Mouse (Mus musculus): ENCODE data around the gene Chn1.

DNA sequence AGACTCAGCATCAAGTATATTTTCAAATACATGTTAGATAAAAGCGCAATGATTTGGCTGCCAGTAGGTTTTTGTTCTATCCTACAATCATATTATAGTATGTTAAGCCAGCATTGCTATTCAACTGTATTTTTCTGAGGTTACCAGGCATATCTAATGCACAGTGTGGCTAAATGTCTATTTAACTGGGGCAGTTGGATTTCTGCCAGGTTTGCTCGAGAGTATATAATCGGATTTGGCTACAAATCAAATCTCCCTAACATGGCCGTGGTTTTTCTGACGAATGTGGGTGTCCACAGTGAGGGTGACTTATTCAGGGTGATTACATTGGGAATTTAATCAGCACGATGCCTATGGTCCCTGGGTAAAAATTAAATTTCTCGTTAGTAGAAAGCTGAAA lies 4.7 kb upstream of the Chn1 start:
- no peak for TF ChIP-seq POLR2A (IDR thresholded peaks at IDR 0.05; ENCODE audit: borderline replicate concordance, low read depth, low read length)
- no peak for TF ChIP-seq CTCF (IDR thresholded peaks at IDR 0.05; ENCODE audit: low read depth, low read length)
